Comparison of ENCODE assay signal across 8 mouse cellular contexts in genomic region chr11:70654923-70655570, GRCm38 (mm10). TPM values are rescaled to one million over a fixed set of nuclear protein-coding genes. Genes with fewer than 3 reads are reported as not detected.
DNase-seq lines count a peak whose midpoint lies in the region; ATAC-seq and TF ChIP-seq lines count a peak whose summit lies in the region.

No protein-coding gene starts in this region.

- H3K4me3 ChIP-seq in intestine, embryonic 14.5 days (ENCODE audit: low read depth, low read length): peak overlapping the region; percentile 100
- H3K4me3 ChIP-seq in limb, embryonic 13.5 days: peak overlapping the region; percentile 100
- peak overlapping the region; percentile 73 for H3K4me3 ChIP-seq in midbrain, embryonic 13.5 days (replicated peaks)
- peak overlapping the region; percentile 87 for H3K4me3 ChIP-seq in small intestine, adult 2 months (ENCODE audit: low read depth, low read length)

- peak overlapping the region; percentile 98 for H3K4me2 ChIP-seq in intestine, embryonic 14.5 days (ENCODE audit: low read length)
- H3K4me2 ChIP-seq in limb, embryonic 13.5 days (replicated peaks): peak overlapping the region; percentile 97
- H3K4me2 ChIP-seq in midbrain, embryonic 13.5 days (replicated peaks): peak overlapping the region; percentile 75

- peak; percentile 75 for DNase-seq in layer of hippocampus, adult 11-12 months (ENCODE audit: low spot score)
- no peak for DNase-seq in layer of hippocampus, adult 9-10 months (ENCODE audit: low spot score)
- peak; percentile 89 for DNase-seq in embryo, embryonic 10.5 days (ENCODE audit: low spot score)
- DNase-seq in gastrocnemius, postnatal 36 days: peak; percentile 81 to 83
- peak; percentile 93 for DNase-seq in intestine, embryonic 14.5 days (ENCODE audit: low spot score)

- 0% methylated on average over 48 of the region's 48 CpGs for WGBS in intestine, embryonic 14.5 days
- under 1% methylated on average over 34 of the region's 48 CpGs for WGBS in limb, embryonic 13.5 days
- WGBS in midbrain, embryonic 13.5 days: 0% methylated on average over 48 of the region's 48 CpGs
- under 1% methylated on average over 48 of the region's 48 CpGs for WGBS in small intestine, adult 2 months

- peak overlapping the region; percentile 98 for H3K27ac ChIP-seq in intestine, embryonic 14.5 days (ENCODE audit: low read depth)
- H3K27ac ChIP-seq in limb, embryonic 13.5 days: peak overlapping the region; percentile 98
- H3K27ac ChIP-seq in midbrain, embryonic 13.5 days: peak overlapping the region; percentile 97
- peak overlapping the region; percentile 99 for H3K27ac ChIP-seq in small intestine, adult 2 months (ENCODE audit: insufficient read depth, low read depth, low read length)

- TF ChIP-seq POLR2A in small intestine, adult 2 months (IDR thresholded peaks at IDR 0.05; ENCODE audit: low read depth, low read length): peak; percentile 51

- peaks cover 31% of the 10 kb centered on the region for H3K36me3 ChIP-seq in intestine, embryonic 14.5 days (ENCODE audit: control insufficient read depth, insufficient read depth, low read length)
- peaks cover 31% of the 10 kb centered on the region for H3K36me3 ChIP-seq in limb, embryonic 13.5 days
- H3K36me3 ChIP-seq in midbrain, embryonic 13.5 days: peaks cover 27% of the 10 kb centered on the region
- H3K36me3 ChIP-seq in small intestine, adult 2 months (ENCODE audit: control insufficient read depth, insufficient read depth, low read length): peaks cover 34% of the 10 kb centered on the region

- peak overlapping the region; percentile 99 for H3K9ac ChIP-seq in intestine, embryonic 14.5 days (ENCODE audit: low read length)
- peak overlapping the region; percentile 99 for H3K9ac ChIP-seq in limb, embryonic 13.5 days
- peak overlapping the region; percentile 90 for H3K9ac ChIP-seq in midbrain, embryonic 13.5 days (replicated peaks)

- H3K4me1 ChIP-seq in intestine, embryonic 14.5 days (replicated peaks; ENCODE audit: control insufficient read depth, insufficient read depth, low read length): peaks cover 46% of the 10 kb centered on the region
- peaks cover 61% of the 10 kb centered on the region for H3K4me1 ChIP-seq in limb, embryonic 13.5 days
- peaks cover 43% of the 10 kb centered on the region for H3K4me1 ChIP-seq in midbrain, embryonic 13.5 days (replicated peaks)
- peaks cover 21% of the 10 kb centered on the region for H3K4me1 ChIP-seq in small intestine, adult 2 months (ENCODE audit: control insufficient read depth, insufficient read depth, insufficient read length, low read length)

- TF ChIP-seq CTCF in small intestine, adult 2 months (IDR thresholded peaks at IDR 0.05; ENCODE audit: extremely low read depth, insufficient read length, insufficient replicate concordance, low read depth, low read length): no peak

- H3K9me3 ChIP-seq in intestine, embryonic 14.5 days (ENCODE audit: control insufficient read depth, low read length): no peaks in the 10 kb centered on the region
- H3K9me3 ChIP-seq in limb, embryonic 13.5 days: no peaks in the 10 kb centered on the region
- H3K9me3 ChIP-seq in midbrain, embryonic 13.5 days: no peaks in the 10 kb centered on the region

- intact Hi-C loops in gastrocnemius, postnatal 36 days (cut with DNase I): loop anchor here (2.0 to 10.0 kb wide), 2 partner anchors 14 to 660 kb away; partner anchors contain the start of genes Gabarap, Phf23 and Spag7

- peak; percentile 34 for ATAC-seq in intestine, embryonic 14.5 days (replicated peaks; ENCODE audit: low FRiP score, low TSS enrichment, low read depth)
- ATAC-seq in limb, embryonic 13.5 days (ENCODE audit: low FRiP score, low read depth): peak; percentile 51
- ATAC-seq in midbrain, embryonic 13.5 days: peak; percentile 53

- no peaks in the 10 kb centered on the region for H3K27me3 ChIP-seq in intestine, embryonic 14.5 days (replicated peaks; ENCODE audit: control insufficient read depth, insufficient read depth, low read length)
- no peaks in the 10 kb centered on the region for H3K27me3 ChIP-seq in limb, embryonic 13.5 days
- 0 out of 2 replicates have a peak, but pooled peaks cover 3% of the 10 kb centered on the region for H3K27me3 ChIP-seq in midbrain, embryonic 13.5 days
- no peaks in the 10 kb centered on the region for H3K27me3 ChIP-seq in small intestine, adult 2 months (ENCODE audit: control insufficient read depth, insufficient read depth, low read length)

RNA-seq across cellular contexts. Expression of gene Pfn1, which starts 0.6 kb away (rescaled TPM):
- total RNA-seq in gastrocnemius, postnatal 36 days (2021): 100 to 1,000 TPM; 288 to 339 TPM
- polyA plus RNA-seq in intestine, embryonic 14.5 days (2014; fragmentation: Nextera tagmentation; extraction: Ambion mirVana): 2,271 and 2,344 TPM in 2 replicates
- 1,638 and 1,674 TPM in 2 replicates for polyA plus RNA-seq in limb, embryonic 13.5 days (2015; fragmentation: Nextera tagmentation; extraction: Ambion mirVana)
- polyA plus RNA-seq in midbrain, embryonic 13.5 days (2015; fragmentation: Nextera tagmentation; extraction: Ambion mirVana): 785 and 825 TPM in 2 replicates
- 2,319 and 5,668 TPM in 2 replicates for polyA plus RNA-seq in small intestine, adult 2 months (2012; rRNA removed)

RNA-seq across cellular contexts. Expression of gene Eno3, which starts 2.0 kb away (rescaled TPM):
- 1,000 to 10,000 TPM; 8,161 to 9,332 TPM for total RNA-seq in gastrocnemius, postnatal 36 days (2021)
- polyA plus RNA-seq in intestine, embryonic 14.5 days (2014; fragmentation: Nextera tagmentation; extraction: Ambion mirVana): 13.5 and 16.3 TPM in 2 replicates
- 52.3 and 57.1 TPM in 2 replicates for polyA plus RNA-seq in limb, embryonic 13.5 days (2015; fragmentation: Nextera tagmentation; extraction: Ambion mirVana)
- 8.0 and 9.5 TPM in 2 replicates for polyA plus RNA-seq in midbrain, embryonic 13.5 days (2015; fragmentation: Nextera tagmentation; extraction: Ambion mirVana)
- polyA plus RNA-seq in small intestine, adult 2 months (2012; rRNA removed): 3.3 and 12.7 TPM in 2 replicates

RNA-seq across cellular contexts. Expression of gene Slc25a11, which starts 7.8 kb away (rescaled TPM):
- total RNA-seq in gastrocnemius, postnatal 36 days (2021): 100 to 1,000 TPM; 308 to 309 TPM
- polyA plus RNA-seq in intestine, embryonic 14.5 days (2014; fragmentation: Nextera tagmentation; extraction: Ambion mirVana): 155 and 158 TPM in 2 replicates
- polyA plus RNA-seq in limb, embryonic 13.5 days (2015; fragmentation: Nextera tagmentation; extraction: Ambion mirVana): 165 and 173 TPM in 2 replicates
- 169 and 170 TPM in 2 replicates for polyA plus RNA-seq in midbrain, embryonic 13.5 days (2015; fragmentation: Nextera tagmentation; extraction: Ambion mirVana)
- polyA plus RNA-seq in small intestine, adult 2 months (2012; rRNA removed): 109 and 147 TPM in 2 replicates

RNA-seq across cellular contexts. Expression of gene Rnf167, which starts 8.0 kb away (rescaled TPM):
- 10 to 100 TPM; 27.3 to 33.8 TPM for total RNA-seq in gastrocnemius, postnatal 36 days (2021)
- 101 and 115 TPM in 2 replicates for polyA plus RNA-seq in intestine, embryonic 14.5 days (2014; fragmentation: Nextera tagmentation; extraction: Ambion mirVana)
- 120 and 129 TPM in 2 replicates for polyA plus RNA-seq in limb, embryonic 13.5 days (2015; fragmentation: Nextera tagmentation; extraction: Ambion mirVana)
- polyA plus RNA-seq in midbrain, embryonic 13.5 days (2015; fragmentation: Nextera tagmentation; extraction: Ambion mirVana): 111 and 113 TPM in 2 replicates
- polyA plus RNA-seq in small intestine, adult 2 months (2012; rRNA removed): 43.0 and 114 TPM in 2 replicates

RNA-seq across cellular contexts. Expression of gene Spag7, which starts 14.2 kb away (rescaled TPM):
- 10 to 100 TPM; 78.9 to 81.6 TPM for total RNA-seq in gastrocnemius, postnatal 36 days (2021)
- polyA plus RNA-seq in intestine, embryonic 14.5 days (2014; fragmentation: Nextera tagmentation; extraction: Ambion mirVana): 140 and 154 TPM in 2 replicates
- 159 and 165 TPM in 2 replicates for polyA plus RNA-seq in limb, embryonic 13.5 days (2015; fragmentation: Nextera tagmentation; extraction: Ambion mirVana)
- 180 and 181 TPM in 2 replicates for polyA plus RNA-seq in midbrain, embryonic 13.5 days (2015; fragmentation: Nextera tagmentation; extraction: Ambion mirVana)
- polyA plus RNA-seq in small intestine, adult 2 months (2012; rRNA removed): 21.0 and 36.6 TPM in 2 replicates
